Mouse (Mus musculus) MEL (cell line): ENCODE measurements at regions not wholly inside any gene's neighbourhood (a gene's known extent, or its start where the extent isn't known, plus 50 kb on each side); places are given as distances from the start of the nearest gene placed in this dataset.

ENCODE experiments used
- DNase-seq: peaks from one replicate; pipeline ENCODE4 v3.0.0; 2011; ENCODE audit warnings: low read depth, low spot score
- H3K27ac ChIP-seq: 2 replicates; pipeline ENCODE4 v1.5.1; 2012; ENCODE audit warnings: low read depth, mild to moderate bottlenecking, control low read depth, low read length, moderate library complexity; ENCODE audit not compliant: control insufficient read depth
- H3K27me3 ChIP-seq, 2 experiments: fragments of 150-350 bp in 1 of 2; sonication (generic) in 1 of 2; 2 replicates each; pipeline ENCODE4 v1.6.1; 2012; ENCODE audit warnings: low read length in 2 of 2, mild to moderate bottlenecking in 2 of 2, improper control_type of control experiment in 1 of 2, moderate library complexity in 1 of 2; ENCODE audit not compliant: insufficient read depth in 2 of 2, control insufficient read depth in 1 of 2
- H3K36me3 ChIP-seq, 2 experiments: 2 replicates each; pipeline ENCODE4 v1.6.1; 2012 to 2014; ENCODE audit warnings: low read length in 2 of 2, improper control_type of control experiment in 1 of 2, inconsistent platforms in 1 of 2, mild to moderate bottlenecking in 1 of 2; ENCODE audit not compliant: insufficient read depth in 2 of 2, control insufficient read depth in 1 of 2
- H3K4me1 ChIP-seq, 2 experiments: fragments of 150-350 bp in 1 of 2; sonication (generic) in 1 of 2; 2 replicates each; pipeline ENCODE4 v1.6.1; 2012; ENCODE audit warnings: low read length in 2 of 2, improper control_type of control experiment in 1 of 2, mild to moderate bottlenecking in 1 of 2; ENCODE audit not compliant: insufficient read depth in 2 of 2, control insufficient read depth in 1 of 2
- H3K4me3 ChIP-seq, 2 experiments: fragments of 150-350 bp in 1 of 2; sonication (generic) in 1 of 2; 2 replicates each; pipeline ENCODE4 v1.5.1; 2012; ENCODE audit warnings: low read depth in 2 of 2, low read length in 2 of 2, mild to moderate bottlenecking in 2 of 2, moderate library complexity in 2 of 2, control low read depth in 1 of 2, improper control_type of control experiment in 1 of 2; ENCODE audit not compliant: control insufficient read depth in 1 of 2, insufficient read depth in 1 of 2
- H3K79me2 ChIP-seq: 2 replicates; pipeline ENCODE4 v1.6.1; 2012; ENCODE audit warnings: mild to moderate bottlenecking, low read length, moderate library complexity; ENCODE audit not compliant: control insufficient read depth, poor library complexity, insufficient read depth
- H3K9ac ChIP-seq: 2 replicates; pipeline ENCODE4 v1.6.1; 2012; ENCODE audit warnings: low read depth, mild to moderate bottlenecking, control low read depth, low read length, moderate library complexity; ENCODE audit not compliant: control insufficient read depth, poor library complexity, severe bottlenecking
- H3K9me3 ChIP-seq: fragments of 150-350 bp; sonication (generic); replicated peaks from 2 replicates; pipeline ENCODE4 v1.6.1; 2012; ENCODE audit warnings: mild to moderate bottlenecking, low read length, improper control_type of control experiment, moderate library complexity; ENCODE audit not compliant: insufficient read depth
- BHLHE40 ChIP-seq: IDR thresholded peaks from 2 replicates; pipeline ENCODE4 v1.6.1; 2012; ENCODE audit warnings: low read depth, mild to moderate bottlenecking, inconsistent platforms, low read length, improper control_type of control experiment, borderline replicate concordance
- CHD1 ChIP-seq: IDR thresholded peaks from 2 replicates; pipeline ENCODE4 v1.6.1; 2012; ENCODE audit warnings: low read depth, mild to moderate bottlenecking, inconsistent platforms, low read length, improper control_type of control experiment
- CHD2 ChIP-seq: IDR thresholded peaks from 2 replicates; pipeline ENCODE4 v1.6.1; 2011; ENCODE audit warnings: low read length, improper control_type of control experiment
- CTCF ChIP-seq, 3 experiments: IDR thresholded peaks in 2 of 3; conservative IDR thresholded peaks in 1 of 3; 2 replicates each; pipeline ENCODE4 v1.5.1; 2011 to 2012; ENCODE audit warnings: low read length in 3 of 3, low read depth in 2 of 3, mild to moderate bottlenecking in 2 of 3, improper control_type of control experiment in 1 of 3, inconsistent platforms in 1 of 3, mixed read lengths in 1 of 3, moderate library complexity in 1 of 3; ENCODE audit not compliant: control insufficient read depth in 1 of 3, insufficient read depth in 1 of 3, poor library complexity in 1 of 3, severe bottlenecking in 1 of 3
- E2F4 ChIP-seq: IDR thresholded peaks from 2 replicates; pipeline ENCODE4 v1.6.1; 2011; ENCODE audit warnings: low read depth, low read length, improper control_type of control experiment, borderline replicate concordance
- EP300 ChIP-seq, 2 experiments: IDR thresholded peaks; 2 replicates each; pipeline ENCODE4 v1.6.1; 2011; ENCODE audit warnings: improper control_type of control experiment in 2 of 2, low read length in 2 of 2, low read depth in 1 of 2, mild to moderate bottlenecking in 1 of 2
- GABPA ChIP-seq: IDR thresholded peaks from 2 replicates; pipeline ENCODE4 v1.6.1; 2012; ENCODE audit warnings: low read depth, mild to moderate bottlenecking, inconsistent platforms, low read length, improper control_type of control experiment, moderate library complexity
- GATA1 ChIP-seq: IDR thresholded peaks from 2 replicates; pipeline ENCODE4 v1.6.1; 2011; ENCODE audit warnings: low read depth, low read length, improper control_type of control experiment
- HCFC1 ChIP-seq: IDR thresholded peaks from 2 replicates; pipeline ENCODE4 v1.6.1; 2012; ENCODE audit warnings: low read depth, mild to moderate bottlenecking, inconsistent platforms, low read length, improper control_type of control experiment, moderate library complexity
- JUND ChIP-seq: IDR thresholded peaks from 2 replicates; pipeline ENCODE4 v1.6.1; 2011; ENCODE audit warnings: low read depth, mild to moderate bottlenecking, improper control_type of control experiment, low read length
- KAT2A ChIP-seq: conservative IDR thresholded peaks from 2 replicates; pipeline ENCODE4 v1.6.1; 2012; ENCODE audit warnings: low read depth, low read length, improper control_type of control experiment, inconsistent platforms
- MAFK ChIP-seq: IDR thresholded peaks from 2 replicates; pipeline ENCODE4 v1.6.1; 2011; ENCODE audit warnings: low read depth, mild to moderate bottlenecking, low read length, improper control_type of control experiment, borderline replicate concordance
- MAX ChIP-seq: IDR thresholded peaks from 2 replicates; pipeline ENCODE4 v1.6.1; 2011; ENCODE audit warnings: low read length, improper control_type of control experiment
- MAZ ChIP-seq: IDR thresholded peaks from 2 replicates; pipeline ENCODE4 v1.6.1; 2012; ENCODE audit warnings: low read depth, mild to moderate bottlenecking, inconsistent platforms, low read length, improper control_type of control experiment
- MYB ChIP-seq: IDR thresholded peaks from 2 replicates; pipeline ENCODE4 v1.6.1; 2011; ENCODE audit warnings: mild to moderate bottlenecking, low read depth, low read length, improper control_type of control experiment
- MYC ChIP-seq: IDR thresholded peaks from 2 replicates; pipeline ENCODE4 v1.6.1; 2011; ENCODE audit warnings: low read depth, mild to moderate bottlenecking, low read length, improper control_type of control experiment, moderate library complexity
- NELFE ChIP-seq: IDR thresholded peaks from 2 replicates; pipeline ENCODE4 v1.6.1; 2011; ENCODE audit warnings: low read depth, low read length, improper control_type of control experiment
- NRF1 ChIP-seq: IDR thresholded peaks from 2 replicates; pipeline ENCODE4 v1.6.1; 2014; ENCODE audit warnings: low read depth, mild to moderate bottlenecking, inconsistent platforms, low read length, improper control_type of control experiment, moderate library complexity; ENCODE audit not compliant: poor library complexity, insufficient read depth, severe bottlenecking
- POLR2A ChIP-seq, 2 experiments: IDR thresholded peaks; 2 replicates each; pipeline ENCODE4 v1.6.1; 2011 to 2012; ENCODE audit warnings: low read length in 2 of 2, mild to moderate bottlenecking in 2 of 2, control low read depth in 1 of 2, improper control_type of control experiment in 1 of 2, low read depth in 1 of 2, moderate library complexity in 1 of 2; ENCODE audit not compliant: control insufficient read depth in 1 of 2, insufficient read depth in 1 of 2, poor library complexity in 1 of 2
- POLR2AphosphoS5 ChIP-seq: IDR thresholded peaks from 2 replicates; pipeline ENCODE4 v1.6.1; 2012; ENCODE audit warnings: low read depth, borderline replicate concordance, mild to moderate bottlenecking, inconsistent platforms, low read length, moderate library complexity, mixed read lengths
- RAD21 ChIP-seq: IDR thresholded peaks from 2 replicates; pipeline ENCODE4 v1.6.1; 2011; ENCODE audit warnings: mild to moderate bottlenecking, low read depth, low read length, improper control_type of control experiment
- RCOR1 ChIP-seq: IDR thresholded peaks from 2 replicates; pipeline ENCODE4 v1.6.1; 2012; ENCODE audit warnings: low read depth, mild to moderate bottlenecking, inconsistent platforms, low read length, improper control_type of control experiment
- SIN3A ChIP-seq: IDR thresholded peaks from 2 replicates; pipeline ENCODE4 v1.6.1; 2012; ENCODE audit warnings: low read length, improper control_type of control experiment, inconsistent platforms
- SMC3 ChIP-seq: IDR thresholded peaks from 2 replicates; pipeline ENCODE4 v1.6.1; 2011; ENCODE audit warnings: low read depth, low read length, improper control_type of control experiment
- TAL1 ChIP-seq: IDR thresholded peaks from 2 replicates; pipeline ENCODE4 v1.6.1; 2012; ENCODE audit warnings: mild to moderate bottlenecking, inconsistent platforms, low read length, moderate library complexity, mixed read lengths
- TBP ChIP-seq: IDR thresholded peaks from 2 replicates; pipeline ENCODE4 v1.8.0; 2011; ENCODE audit warnings: low read depth, low read length, improper control_type of control experiment
- TCF12 ChIP-seq: IDR thresholded peaks from 2 replicates; pipeline ENCODE4 v1.6.1; 2014; ENCODE audit warnings: low read depth, mild to moderate bottlenecking, inconsistent platforms, low read length, improper control_type of control experiment, moderate library complexity
- UBTF ChIP-seq: IDR thresholded peaks from 2 replicates; pipeline ENCODE4 v1.6.1; 2012; ENCODE audit warnings: low read depth, mild to moderate bottlenecking, inconsistent platforms, low read length, improper control_type of control experiment, moderate library complexity, borderline replicate concordance; ENCODE audit not compliant: insufficient read depth
- USF1 ChIP-seq: IDR thresholded peaks from 2 replicates; pipeline ENCODE4 v1.6.1; 2014; ENCODE audit warnings: low read depth, mild to moderate bottlenecking, inconsistent platforms, low read length, improper control_type of control experiment, moderate library complexity
- USF2 ChIP-seq, 2 experiments: IDR thresholded peaks; 2 replicates each; pipeline ENCODE4 v1.6.1; 2011 to 2012; ENCODE audit warnings: improper control_type of control experiment in 2 of 2, low read length in 2 of 2, borderline replicate concordance in 1 of 2, inconsistent platforms in 1 of 2, low read depth in 1 of 2, mild to moderate bottlenecking in 1 of 2; ENCODE audit not compliant: insufficient read depth in 1 of 2
- ZC3H11A ChIP-seq: IDR thresholded peaks from 2 replicates; pipeline ENCODE4 v1.6.1; 2012; ENCODE audit warnings: low read depth, mild to moderate bottlenecking, inconsistent platforms, low read length, improper control_type of control experiment
- ZKSCAN1 ChIP-seq: IDR thresholded peaks from 2 replicates; pipeline ENCODE4 v1.6.1; 2012; ENCODE audit warnings: low read depth, mild to moderate bottlenecking, inconsistent platforms, low read length, improper control_type of control experiment, moderate library complexity
- ZMIZ1 ChIP-seq: IDR thresholded peaks from 2 replicates; pipeline ENCODE4 v1.6.1; 2012; ENCODE audit warnings: low read depth, mild to moderate bottlenecking, inconsistent platforms, low read length, improper control_type of control experiment, moderate library complexity
- ZNF384 ChIP-seq: IDR thresholded peaks from 2 replicates; pipeline ENCODE4 v1.6.1; 2012; ENCODE audit warnings: low read depth, mild to moderate bottlenecking, inconsistent platforms, low read length, improper control_type of control experiment

- Histone ChIP-seq H3K36me3 (no peaks in the 10 kb centered on the region), H3K9me3 (no peaks in the 10 kb centered on the region), H3K27me3 (no peaks in the 10 kb centered on the region), H3K79me2 (no peaks in the 10 kb centered on the region), H3K27ac (no peak overlapping the region), H3K4me1 (peaks cover 0 to 2% of the 10 kb centered on the region in 2 experiments; a peak in 1 of 4 replicates), H3K4me3 (no peak overlapping the region), H3K9ac (no peak overlapping the region)
- TF ChIP-seq ZNF384 (no peak), CHD2 (no peak), USF1 (no peak), GATA1 (no peak), POLR2A (IDR thresholded peaks at IDR 0.05; ENCODE audit: control insufficient read depth in 1 of 2, insufficient read depth in 1 of 2, low read depth in 1 of 2, low read length in 2 of 2, poor library complexity in 1 of 2) (no peak), SIN3A (no peak), BHLHE40 (no peak), TCF12 (no peak), KAT2A (no peak), ZC3H11A (peak; percentile 26; the same call in 1 of the 2 replicates), UBTF (no peak), NELFE (no peak), SMC3 (peak; percentile 85), HCFC1 (no peak), MAX (no peak), ZMIZ1 (no peak), CTCF (IDR thresholded peaks at IDR 0.05 in 2 of 3, conservative IDR thresholded peaks at IDR 0.05 in 1 of 3; ENCODE audit: control insufficient read depth in 1 of 3, insufficient read depth in 1 of 3, low read depth in 2 of 3, low read length in 3 of 3, poor library complexity in 1 of 3, severe bottlenecking in 1 of 3) (peak; percentile 58 to 85 (median 78)), MAFK (no peak), MYB (no peak), NRF1 (no peak), JUND (no peak), TBP (no peak), RCOR1 (no peak), POLR2AphosphoS5 (no peak), TAL1 (no peak), USF2 (IDR thresholded peaks at IDR 0.05; ENCODE audit: borderline replicate concordance in 1 of 2, insufficient read depth in 1 of 2, low read depth in 1 of 2, low read length in 2 of 2) (no peak), RAD21 (peak; percentile 58), ZKSCAN1 (no peak), MAZ (no peak), E2F4 (no peak), EP300 (IDR thresholded peaks at IDR 0.05; ENCODE audit: low read depth in 1 of 2, low read length in 2 of 2) (no peak), CHD1 (no peak), MYC (no peak), GABPA (no peak)
- peak; percentile 72 for DNase-seq
These were observed 51.7 kb upstream of the Caprin1 start for GRCm38 (mm10) chr2:103848923-103849700.
